Mouse (Mus musculus): ENCODE results near the gene Chrm5. TPM values are rescaled to one million over a fixed set of nuclear protein-coding genes. Genes with fewer than 3 reads are reported as not detected.

The Chrm5 gene
- polyA plus RNA-seq, 1 experiment from 2014 or later: not detected

- Histone ChIP-seq H3K4me3 (ENCODE audit: low read depth, low read length) (no peak overlapping the region), H3K27ac (replicated peaks) (no peak overlapping the region), H3K36me3 (ENCODE audit: control insufficient read depth, insufficient read depth, low read length) (no peaks in the 10 kb centered on the region), H3K27me3 (ENCODE audit: control insufficient read depth, insufficient read depth, low read length) (no peaks in the 10 kb centered on the region), H3K9me3 (ENCODE audit: control insufficient read depth, low read length) (no peaks in the 10 kb centered on the region), H3K4me1 (replicated peaks; ENCODE audit: control insufficient read depth, insufficient read depth) (no peaks in the 10 kb centered on the region), H3K9ac (ENCODE audit: low read length) (no peak overlapping the region), H3K4me2 (replicated peaks; ENCODE audit: low read depth) (no peak overlapping the region)
- no peak for TF ChIP-seq CTCF (IDR thresholded peaks at IDR 0.05; ENCODE audit: low read depth)
- no peak for TF ChIP-seq EP300 (optimal IDR thresholded peaks at IDR 0.05)
- DNase-seq (ENCODE audit: low spot score) (no peak), ATAC-seq (ENCODE audit: low FRiP score, low TSS enrichment) (no peak)
- WGBS: 58% methylated on average over 2 of the region's 2 CpGs
These were observed 37.1 kb downstream of the Chrm5 start for GRCm38 (mm10) chr2:112443491-112443890.

- Histone ChIP-seq H3K27ac (replicated peaks) (no peak overlapping the region), H3K4me2 (replicated peaks; ENCODE audit: low read depth) (no peak overlapping the region), H3K9me3 (ENCODE audit: control insufficient read depth, low read length) (no peaks in the 10 kb centered on the region), H3K36me3 (ENCODE audit: control insufficient read depth, insufficient read depth, low read length) (no peaks in the 10 kb centered on the region), H3K9ac (ENCODE audit: low read length) (no peak overlapping the region), H3K4me3 (ENCODE audit: low read depth, low read length) (no peak overlapping the region), H3K4me1 (replicated peaks; ENCODE audit: control insufficient read depth, insufficient read depth) (no peaks in the 10 kb centered on the region), H3K27me3 (ENCODE audit: control insufficient read depth, insufficient read depth, low read length) (no peaks in the 10 kb centered on the region)
- DNase-seq (ENCODE audit: low spot score) (no peak), ATAC-seq (ENCODE audit: low FRiP score, low TSS enrichment) (no peak)
- WGBS: 87% methylated on average over 2 of the region's 2 CpGs
- no peak for TF ChIP-seq EP300 (optimal IDR thresholded peaks at IDR 0.05)
- TF ChIP-seq CTCF (IDR thresholded peaks at IDR 0.05; ENCODE audit: low read depth): no peak
These were observed 43.0 kb downstream of the Chrm5 start for GRCm38 (mm10) chr2:112437589-112437988.

- Histone ChIP-seq H3K4me2 (replicated peaks; ENCODE audit: low read depth) (no peak overlapping the region), H3K4me1 (replicated peaks; ENCODE audit: control insufficient read depth, insufficient read depth) (no peaks in the 10 kb centered on the region), H3K9me3 (ENCODE audit: control insufficient read depth, low read length) (no peaks in the 10 kb centered on the region), H3K27me3 (ENCODE audit: control insufficient read depth, insufficient read depth, low read length) (no peaks in the 10 kb centered on the region), H3K4me3 (ENCODE audit: low read depth, low read length) (no peak overlapping the region), H3K9ac (ENCODE audit: low read length) (no peak overlapping the region), H3K27ac (replicated peaks) (no peak overlapping the region), H3K36me3 (ENCODE audit: control insufficient read depth, insufficient read depth, low read length) (no peaks in the 10 kb centered on the region)
- 77% methylated on average over 4 of the region's 4 CpGs for WGBS
- no peak for TF ChIP-seq EP300 (optimal IDR thresholded peaks at IDR 0.05)
- TF ChIP-seq CTCF (IDR thresholded peaks at IDR 0.05; ENCODE audit: low read depth): no peak
- no peak for ATAC-seq (ENCODE audit: low FRiP score, low TSS enrichment)
- DNase-seq (ENCODE audit: low spot score): no peak
These were observed 44.3 kb downstream of the Chrm5 start for GRCm38 (mm10) chr2:112436292-112436691.

- 31% methylated on average over 2 of the region's 2 CpGs for WGBS
- DNase-seq (ENCODE audit: low spot score) (no peak), ATAC-seq (ENCODE audit: low FRiP score, low TSS enrichment) (peak; percentile 65; the same call in 1 of the 2 replicates)
- H3K9ac ChIP-seq (ENCODE audit: low read length): no peak overlapping the region
- TF ChIP-seq CTCF (IDR thresholded peaks at IDR 0.05; ENCODE audit: low read depth) (no peak), EP300 (optimal IDR thresholded peaks at IDR 0.05) (no peak)
- no peak overlapping the region for H3K27ac ChIP-seq (replicated peaks)
- no peaks in the 10 kb centered on the region for H3K36me3 ChIP-seq (ENCODE audit: control insufficient read depth, insufficient read depth, low read length)
- no peaks in the 10 kb centered on the region for H3K4me1 ChIP-seq (replicated peaks; ENCODE audit: control insufficient read depth, insufficient read depth)
- H3K27me3 ChIP-seq (ENCODE audit: control insufficient read depth, insufficient read depth, low read length): no peaks in the 10 kb centered on the region
- H3K4me3 ChIP-seq (ENCODE audit: low read depth, low read length): no peak overlapping the region
- no peaks in the 10 kb centered on the region for H3K9me3 ChIP-seq (ENCODE audit: control insufficient read depth, low read length)
- H3K4me2 ChIP-seq (replicated peaks; ENCODE audit: low read depth): no peak overlapping the region
These were observed 47.2 kb downstream of the Chrm5 start for GRCm38 (mm10) chr2:112433359-112433758.

- H3K9ac ChIP-seq (ENCODE audit: low read length): no peak overlapping the region
- H3K9me3 ChIP-seq (ENCODE audit: control insufficient read depth, low read length): no peaks in the 10 kb centered on the region
- ATAC-seq (ENCODE audit: low FRiP score, low TSS enrichment) (no peak), DNase-seq (ENCODE audit: low spot score) (no peak)
- no peak overlapping the region for H3K27ac ChIP-seq (replicated peaks)
- WGBS: 87% methylated on average over 2 of the region's 2 CpGs
- no peaks in the 10 kb centered on the region for H3K27me3 ChIP-seq (ENCODE audit: control insufficient read depth, insufficient read depth, low read length)
- H3K4me1 ChIP-seq (replicated peaks; ENCODE audit: control insufficient read depth, insufficient read depth): no peaks in the 10 kb centered on the region
- no peak overlapping the region for H3K4me3 ChIP-seq (ENCODE audit: low read depth, low read length)
- H3K4me2 ChIP-seq (replicated peaks; ENCODE audit: low read depth): no peak overlapping the region
- no peak for TF ChIP-seq CTCF (IDR thresholded peaks at IDR 0.05; ENCODE audit: low read depth)
- no peak for TF ChIP-seq EP300 (optimal IDR thresholded peaks at IDR 0.05)
- no peaks in the 10 kb centered on the region for H3K36me3 ChIP-seq (ENCODE audit: control insufficient read depth, insufficient read depth, low read length)
These were observed 48.0 kb downstream of the Chrm5 start for GRCm38 (mm10) chr2:112432523-112432922.

- Histone ChIP-seq H3K27ac (replicated peaks) (no peak overlapping the region), H3K4me1 (replicated peaks; ENCODE audit: control insufficient read depth, insufficient read depth) (no peaks in the 10 kb centered on the region), H3K9ac (ENCODE audit: low read length) (no peak overlapping the region), H3K4me2 (replicated peaks; ENCODE audit: low read depth) (no peak overlapping the region), H3K36me3 (ENCODE audit: control insufficient read depth, insufficient read depth, low read length) (no peaks in the 10 kb centered on the region), H3K4me3 (ENCODE audit: low read depth, low read length) (no peak overlapping the region), H3K9me3 (ENCODE audit: control insufficient read depth, low read length) (no peaks in the 10 kb centered on the region), H3K27me3 (ENCODE audit: control insufficient read depth, insufficient read depth, low read length) (no peaks in the 10 kb centered on the region)
- 28% methylated on average over 5 of the region's 5 CpGs for WGBS
- DNase-seq (ENCODE audit: low spot score) (no peak), ATAC-seq (ENCODE audit: low FRiP score, low TSS enrichment) (no peak)
- TF ChIP-seq CTCF (IDR thresholded peaks at IDR 0.05; ENCODE audit: low read depth): no peak
- no peak for TF ChIP-seq EP300 (optimal IDR thresholded peaks at IDR 0.05)
These were observed 50.2 kb downstream of the Chrm5 start for GRCm38 (mm10) chr2:112430403-112430802.
